ENCODE assay signal across 22 mouse cellular contexts in genomic region chr2:31745741-31746243, GRCm38 (mm10). TPM values are rescaled to one million over a fixed set of nuclear protein-coding genes. Genes with fewer than 3 reads are reported as not detected.
DNase-seq lines count a peak whose midpoint lies in the region; ATAC-seq lines count a peak whose summit lies in the region.
"Had no signal": no experiment of that assay in that cellular context is flagged by ENCODE, and none has a peak within 500 bp of the region (broad histone marks: within the 10 kb centered on the region; RNA-seq: fewer than 3 reads in every experiment).

No protein-coding gene starts in this region.

- ATAC-seq in kidney, embryonic 15.5 days (replicated peaks; ENCODE audit: low FRiP score): no peak
- no peak for ATAC-seq in limb, embryonic 12.5 days (ENCODE audit: insufficient number of reproducible peaks, insufficient read depth, low FRiP score, low TSS enrichment, low read depth)
- no peak for ATAC-seq in inflammation-experienced regulatory T-cells, adult 6 months
- ATAC-seq: forebrain, embryonic 14.5 days; midbrain, embryonic 13.5 days had no signal

- H3K36me3 ChIP-seq in kidney, embryonic 15.5 days: no peaks in the 10 kb centered on the region
- no peaks in the 10 kb centered on the region for H3K36me3 ChIP-seq in embryonic facial prominence, embryonic 10.5 days (replicated peaks)
- no peaks in the 10 kb centered on the region for H3K36me3 ChIP-seq in limb, embryonic 12.5 days
- H3K36me3 ChIP-seq: heart, embryonic 13.5 days; liver, embryonic 13.5 days; midbrain, embryonic 13.5 days had no signal

- H3K9me3 ChIP-seq in kidney, embryonic 15.5 days (replicated peaks): no peaks in the 10 kb centered on the region
- H3K9me3 ChIP-seq in embryonic facial prominence, embryonic 10.5 days: no peaks in the 10 kb centered on the region
- H3K9me3 ChIP-seq in limb, embryonic 12.5 days: no peaks in the 10 kb centered on the region
- H3K9me3 ChIP-seq: heart, embryonic 13.5 days; liver, embryonic 13.5 days; midbrain, embryonic 13.5 days had no signal

- H3K4me1 ChIP-seq in kidney, embryonic 15.5 days: peaks cover 76% of the 10 kb centered on the region
- peaks cover 87% of the 10 kb centered on the region for H3K4me1 ChIP-seq in embryonic facial prominence, embryonic 10.5 days
- H3K4me1 ChIP-seq in limb, embryonic 12.5 days (replicated peaks): peaks cover 51% of the 10 kb centered on the region

- H3K9ac ChIP-seq in kidney, embryonic 15.5 days: no peak overlapping the region
- no peak overlapping the region for H3K9ac ChIP-seq in limb, embryonic 12.5 days (replicated peaks)
- H3K9ac ChIP-seq: heart, embryonic 13.5 days; hindbrain, embryonic 14.5 days; liver, embryonic 13.5 days; lung, embryonic 14.5 days; midbrain, embryonic 13.5 days had no signal

- no peak overlapping the region for H3K4me2 ChIP-seq in kidney, embryonic 15.5 days
- H3K4me2 ChIP-seq in limb, embryonic 12.5 days: 0 out of 2 replicates have a peak overlapping the region, but pooled peaks have one; percentile 1
- H3K4me2 ChIP-seq: heart, embryonic 13.5 days; hindbrain, embryonic 14.5 days; liver, embryonic 13.5 days; lung, embryonic 14.5 days; midbrain, embryonic 13.5 days had no signal

- DNase-seq in kidney, postnatal 10 days: no peak
- peak; percentile 41 for DNase-seq in NIH3T3 (ENCODE audit: low read depth)
- peak; percentile 27 for DNase-seq in embryonic facial prominence, embryonic 10.5 days (ENCODE audit: low spot score)
- DNase-seq in adrenal gland, postnatal 10 days: no peak
- DNase-seq: cerebellum, adult 11-12 months; cerebellum, postnatal 10 days; gastrocnemius, postnatal 25 days; heart, adult 18-20 months; heart, postnatal 14 days; kidney, adult 2 months; kidney, postnatal 25 days; liver, embryonic 13.5 days; lung, embryonic 14.5 days had no signal

- H3K4me3 ChIP-seq in kidney, embryonic 15.5 days (replicated peaks): no peak overlapping the region
- H3K4me3 ChIP-seq in embryonic facial prominence, embryonic 10.5 days: 0 out of 2 replicates have a peak overlapping the region, but pooled peaks have one; percentile 18
- H3K4me3 ChIP-seq in limb, embryonic 12.5 days (replicated peaks): no peak overlapping the region
- H3K4me3 ChIP-seq: heart, embryonic 13.5 days; left cerebral cortex, adult 2 months; liver, embryonic 13.5 days; midbrain, embryonic 13.5 days had no signal

- H3K27ac ChIP-seq in kidney, embryonic 15.5 days: peak overlapping the region; percentile 48; the same call in 1 of the 2 replicates
- peak overlapping the region; percentile 65; the same call in 1 of the 2 replicates for H3K27ac ChIP-seq in embryonic facial prominence, embryonic 10.5 days (replicated peaks)
- H3K27ac ChIP-seq in limb, embryonic 12.5 days: peak overlapping the region; percentile 37; the same call in 1 of the 2 replicates
- H3K27ac ChIP-seq: heart, embryonic 13.5 days; hindbrain, embryonic 14.5 days; liver, embryonic 13.5 days; midbrain, embryonic 13.5 days; stomach, postnatal 0 days had no signal

- H3K27me3 ChIP-seq in kidney, embryonic 15.5 days: no peaks in the 10 kb centered on the region
- no peaks in the 10 kb centered on the region for H3K27me3 ChIP-seq in embryonic facial prominence, embryonic 10.5 days (replicated peaks; ENCODE audit: low read depth, poor library complexity, severe bottlenecking)
- H3K27me3 ChIP-seq in limb, embryonic 12.5 days: no peaks in the 10 kb centered on the region
- H3K27me3 ChIP-seq: heart, embryonic 13.5 days; liver, embryonic 13.5 days; midbrain, embryonic 13.5 days had no signal

RNA-seq across cellular contexts. Expression of gene Abl1, which starts 57.6 kb away (rescaled TPM):
- 43.9 and 46.2 TPM in 2 replicates for polyA plus RNA-seq in kidney, embryonic 15.5 days (2015; fragmentation: Nextera tagmentation; extraction: Ambion mirVana)
- polyA plus RNA-seq in embryonic facial prominence, embryonic 10.5 days (2016; fragmentation: Nextera tagmentation; extraction: Ambion mirVana): 62.8 and 64.8 TPM in 2 replicates
- 63.0 and 72.2 TPM in 2 replicates for polyA plus RNA-seq in limb, embryonic 12.5 days (2016; fragmentation: Nextera tagmentation; extraction: Ambion mirVana)
- polyA plus RNA-seq in inflammation-experienced regulatory T-cells, adult 6 months (2017; shearing (Covaris generic)): 1 to 10 TPM; 5.0 to 9.4 (median 7.2) TPM
- 10 to 100 TPM; 54.7 to 73.2 TPM for total RNA-seq in adrenal gland, postnatal 10 days (2021)

Comparison
In these comparisons a context has a peak if more than half of its experiments do, and no peak if none do; other contexts are left out.
1. DNase-seq: peak in NIH3T3 (single experiment) and embryonic facial prominence, embryonic 10.5 days (single experiment); none in kidney, postnatal 10 days (single experiment) and adrenal gland, postnatal 10 days (single experiment).
2. Peak in every context shown above with its lines, with median percentiles within 50 percentile points of each other: H3K27ac ChIP-seq.